ENCODE assay signal across 8 mouse cellular contexts in the genomic region with DNA sequence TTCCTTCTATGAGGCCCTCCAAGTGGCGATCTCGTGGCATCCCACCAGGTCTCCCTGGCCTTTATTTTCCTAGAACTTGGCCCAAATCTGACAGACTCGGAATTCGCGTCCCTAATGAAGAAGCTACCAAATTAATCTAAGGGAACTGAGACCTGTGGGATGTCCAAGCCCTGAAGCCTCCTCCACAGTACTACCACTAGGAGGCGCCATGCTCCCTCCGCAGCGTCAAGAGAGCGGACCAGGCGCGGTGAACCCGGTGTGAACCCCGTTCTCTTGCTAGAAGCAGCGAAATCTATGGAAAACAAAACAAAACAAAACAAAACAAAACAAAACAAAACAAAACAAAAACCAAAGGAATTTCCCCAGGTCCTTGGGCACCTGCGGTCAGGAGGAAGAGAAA. TPM values are rescaled to one million over a fixed set of nuclear protein-coding genes. Genes with fewer than 3 reads are reported as not detected.
DNase-seq lines count a peak whose midpoint lies in the region; ATAC-seq and TF ChIP-seq lines count a peak whose summit lies in the region.
"Had no signal": no experiment of that assay in that cellular context is flagged by ENCODE, and none has a peak within 500 bp of the region (broad histone marks: within the 10 kb centered on the region; RNA-seq: fewer than 3 reads in every experiment).

No protein-coding gene starts in this region.

- 8% methylated on average over 15 of the region's 15 CpGs for WGBS in kidney, embryonic 14.5 days

- no peak overlapping the region for H3K4me3 ChIP-seq in kidney, embryonic 14.5 days (ENCODE audit: low read length)
- H3K4me3 ChIP-seq: hindbrain, embryonic 15.5 days had no signal

- ATAC-seq in kidney, embryonic 14.5 days (ENCODE audit: low FRiP score, low TSS enrichment) = no peak

- H3K4me1 ChIP-seq in kidney, embryonic 14.5 days (ENCODE audit: control insufficient read depth, insufficient read depth, low read length) = no peaks in the 10 kb centered on the region
- H3K4me1 ChIP-seq: hindbrain, embryonic 15.5 days had no signal

- H3K9me3 ChIP-seq in kidney, embryonic 14.5 days (ENCODE audit: control insufficient read depth, low read length) = no peaks in the 10 kb centered on the region
- H3K9me3 ChIP-seq: hindbrain, embryonic 15.5 days had no signal

- no peaks in the 10 kb centered on the region for H3K36me3 ChIP-seq in kidney, embryonic 14.5 days (ENCODE audit: control insufficient read depth, insufficient read depth, low read length)
- H3K36me3 ChIP-seq: hindbrain, embryonic 15.5 days had no signal

- DNase-seq in 416B (ENCODE audit: low read depth) = peak; percentile 84
- DNase-seq in B cell, adult 2 months = peak; percentile 83 to 86
- peak; percentile 66 for DNase-seq in brain, embryonic 14.5 days (ENCODE audit: low read depth)
- peak; percentile 57 for DNase-seq in forelimb bud, embryonic 11.5 days (ENCODE audit: low read depth, low spot score)
- peak; percentile 78 for DNase-seq in lung, postnatal 36 days
- peak; percentile 67 to 79 for DNase-seq in spleen, postnatal 14 days (ENCODE audit: low spot score in 2 of 2)

- peak overlapping the region; percentile 34; the same call in 1 of the 2 replicates for H3K9ac ChIP-seq in kidney, embryonic 14.5 days (ENCODE audit: low read depth, low read length)
- H3K9ac ChIP-seq: hindbrain, embryonic 15.5 days had no signal

- TF ChIP-seq POLR2A in brain, embryonic 14.5 days (IDR thresholded peaks at IDR 0.05; ENCODE audit: borderline replicate concordance, extremely low read depth, insufficient read depth, insufficient read length, poor library complexity, severe bottlenecking) = no peak

- no peak overlapping the region for H3K4me2 ChIP-seq in kidney, embryonic 14.5 days (replicated peaks; ENCODE audit: low read depth, low read length)
- H3K4me2 ChIP-seq: hindbrain, embryonic 15.5 days had no signal

- H3K27me3 ChIP-seq in kidney, embryonic 14.5 days (ENCODE audit: control insufficient read depth, insufficient read depth, low read length) = no peaks in the 10 kb centered on the region

- peak; percentile 88 for TF ChIP-seq CTCF in brain, embryonic 14.5 days (IDR thresholded peaks at IDR 0.05; ENCODE audit: borderline replicate concordance, extremely low read depth, insufficient read depth, insufficient read length)

- no peak overlapping the region for H3K27ac ChIP-seq in kidney, embryonic 14.5 days (ENCODE audit: low read depth, low read length)
- H3K27ac ChIP-seq: hindbrain, embryonic 15.5 days had no signal

RNA-seq across cellular contexts. Expression of a gene that starts 9.3 kb away (rescaled TPM):
- 45.9 and 51.4 TPM in 2 replicates for polyA plus RNA-seq in brain, embryonic 14.5 days (2012; rRNA removed)
- 31.1 and 35.8 TPM in 2 replicates for polyA plus RNA-seq in kidney, embryonic 14.5 days (2014; fragmentation: Nextera tagmentation; extraction: Ambion mirVana)

RNA-seq across cellular contexts. Expression of a gene that starts 29.0 kb away (rescaled TPM):
- 0.09 and 0.33 TPM in 2 replicates for polyA plus RNA-seq in brain, embryonic 14.5 days (2012; rRNA removed)
- 0.45 and 0.49 TPM in 2 replicates for polyA plus RNA-seq in kidney, embryonic 14.5 days (2014; fragmentation: Nextera tagmentation; extraction: Ambion mirVana)

RNA-seq across cellular contexts. Expression of a gene that starts 29.6 kb away (rescaled TPM):
- polyA plus RNA-seq in brain, embryonic 14.5 days (2012; rRNA removed) = 0.10 and 0.14 TPM in 2 replicates
- polyA plus RNA-seq in kidney, embryonic 14.5 days (2014; fragmentation: Nextera tagmentation; extraction: Ambion mirVana) = not detected in 2 replicates

RNA-seq across cellular contexts. Expression of a gene that starts 48.2 kb away (rescaled TPM):
- polyA plus RNA-seq in brain, embryonic 14.5 days (2012; rRNA removed) = 35.8 and 40.6 TPM in 2 replicates
- 14.8 and 22.2 TPM in 2 replicates for polyA plus RNA-seq in kidney, embryonic 14.5 days (2014; fragmentation: Nextera tagmentation; extraction: Ambion mirVana)
